Mouse (Mus musculus) hematopoietic stem cell, adult 5-6 weeks (primary cell): ENCODE measurements at regions not wholly inside any gene's neighbourhood (a gene's known extent, or its start where the extent isn't known, plus 50 kb on each side); places are given as distances from the start of the nearest gene placed in this dataset.

Experiments used
- ATAC-seq, 2 experiments: fragments of 125-278 bp in 1 of 2; replicated peaks in 1 of 2; 2 replicates each; pipeline ENCODE4 v1.8.0; 2016 to 2017; ENCODE audit warnings: inconsistent platforms in 2 of 2, mild to moderate bottlenecking in 2 of 2, moderate number of reproducible peaks in 2 of 2, low read depth in 1 of 2, moderate TSS enrichment in 1 of 2; ENCODE audit not compliant: low FRiP score in 2 of 2, poor library complexity in 2 of 2, severe bottlenecking in 2 of 2, insufficient read depth in 1 of 2, low TSS enrichment in 1 of 2

- no peak for ATAC-seq
Measured at GRCm38 (mm10) chr16:79718230-79718629, 627.3 kb upstream of the Tmprss15 start.

- ATAC-seq = no peak
Measured at GRCm38 (mm10) chr16:79692444-79692843, 601.5 kb upstream of the Tmprss15 start.

- ATAC-seq = no peak
Measured at GRCm38 (mm10) chr16:79651162-79651741, 560.4 kb upstream of the Tmprss15 start.

GRCm38 (mm10) chr16:79640898-79641297 is 550.0 kb upstream of the Tmprss15 start:
- ATAC-seq = no peak

- ATAC-seq = no peak
Measured at GRCm38 (mm10) chr16:79627139-79627538, 536.2 kb upstream of the Tmprss15 start.

GRCm38 (mm10) chr16:79611002-79611401 is 520.1 kb upstream of the Tmprss15 start:
- ATAC-seq = no peak

- no peak for ATAC-seq
Measured at GRCm38 (mm10) chr16:79590891-79591290, 500.0 kb upstream of the Tmprss15 start.

GRCm38 (mm10) chr16:79585745-79586144 is 494.8 kb upstream of the Tmprss15 start:
- ATAC-seq = no peak

GRCm38 (mm10) chr16:79570867-79571266 is 480.0 kb upstream of the Tmprss15 start:
- ATAC-seq = no peak

- no peak for ATAC-seq
Measured at GRCm38 (mm10) chr16:79534370-79534769, 443.5 kb upstream of the Tmprss15 start.

- ATAC-seq = no peak
Measured at GRCm38 (mm10) chr16:79492493-79492892, 401.6 kb upstream of the Tmprss15 start.

GRCm38 (mm10) chr16:79450871-79451270 is 360.0 kb upstream of the Tmprss15 start:
- ATAC-seq = no peak

GRCm38 (mm10) chr16:79449732-79450131 is 358.8 kb upstream of the Tmprss15 start:
- no peak for ATAC-seq

GRCm38 (mm10) chr16:79407385-79407784 is 316.5 kb upstream of the Tmprss15 start:
- ATAC-seq = no peak

GRCm38 (mm10) chr16:79406216-79406615 is 315.3 kb upstream of the Tmprss15 start:
- no peak for ATAC-seq

- ATAC-seq = no peak
Measured at GRCm38 (mm10) chr16:79404064-79404463, 313.2 kb upstream of the Tmprss15 start.

- no peak for ATAC-seq
Measured at GRCm38 (mm10) chr16:79400100-79400499, 309.2 kb upstream of the Tmprss15 start.

- no peak for ATAC-seq
Measured at GRCm38 (mm10) chr16:79398476-79398875, 307.6 kb upstream of the Tmprss15 start.

- ATAC-seq = no peak
Measured at GRCm38 (mm10) chr16:79394425-79394824, 303.5 kb upstream of the Tmprss15 start.
